Mouse (Mus musculus): ENCODE results near the gene Neurl1b. TPM values are rescaled to one million over a fixed set of nuclear protein-coding genes. Genes with fewer than 3 reads are reported as not detected.

Gene Neurl1b
- polyA plus RNA-seq, 1 experiment from 2014 or later: 1.5 TPM

DNA sequence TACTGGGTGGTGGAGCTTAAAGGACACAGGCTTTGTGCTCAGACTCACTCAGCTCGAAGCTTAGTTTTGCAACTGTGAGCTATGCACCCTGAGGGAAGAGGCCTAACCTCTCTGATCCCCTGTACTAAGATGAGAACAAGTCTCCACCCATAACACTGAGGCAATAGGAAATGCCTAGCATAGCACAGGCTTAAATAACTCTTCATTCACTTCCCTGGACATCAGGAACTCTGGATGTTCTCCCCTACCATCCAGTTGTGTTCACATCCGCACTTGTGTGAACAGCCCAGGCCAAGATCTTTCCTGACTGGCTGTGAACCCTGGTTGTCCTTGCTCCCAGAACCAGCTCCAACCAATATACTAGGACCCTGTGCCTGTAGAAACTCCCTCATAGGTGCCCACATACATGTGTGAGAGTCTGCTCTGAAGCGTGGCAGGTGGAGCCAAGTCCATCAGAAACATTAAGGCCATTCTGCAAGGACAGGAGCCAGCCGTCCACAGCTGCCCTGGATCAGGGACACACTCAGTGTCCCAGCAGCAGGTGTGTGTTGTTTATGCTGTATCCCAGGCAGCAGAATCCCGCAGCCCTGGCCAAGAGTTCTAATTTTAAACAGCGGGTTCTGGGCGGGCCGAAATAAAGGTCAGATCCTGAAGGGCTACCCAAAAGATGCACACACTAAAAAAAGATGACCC is 74.2 kb downstream of the Neurl1b start:
- Histone ChIP-seq H3K27ac (ENCODE audit: low read depth, low read length) (no peak overlapping the region), H3K9ac (ENCODE audit: low read depth, low read length) (no peak overlapping the region), H3K4me2 (replicated peaks; ENCODE audit: low read depth) (no peak overlapping the region), H3K4me1 (replicated peaks; ENCODE audit: control insufficient read depth, insufficient read depth, low read length) (no peaks in the 10 kb centered on the region), H3K27me3 (replicated peaks; ENCODE audit: control insufficient read depth, insufficient read depth, low read length) (no peaks in the 10 kb centered on the region), H3K9me3 (ENCODE audit: control insufficient read depth) (no peaks in the 10 kb centered on the region), H3K36me3 (ENCODE audit: control insufficient read depth, insufficient read depth) (no peaks in the 10 kb centered on the region), H3K4me3 (ENCODE audit: low read depth, low read length) (no peak overlapping the region)
- TF ChIP-seq CTCF (IDR thresholded peaks at IDR 0.05; ENCODE audit: low read depth): no peak
- WGBS: 65% methylated on average over 8 of the region's 8 CpGs
- no peak for ATAC-seq

DNA sequence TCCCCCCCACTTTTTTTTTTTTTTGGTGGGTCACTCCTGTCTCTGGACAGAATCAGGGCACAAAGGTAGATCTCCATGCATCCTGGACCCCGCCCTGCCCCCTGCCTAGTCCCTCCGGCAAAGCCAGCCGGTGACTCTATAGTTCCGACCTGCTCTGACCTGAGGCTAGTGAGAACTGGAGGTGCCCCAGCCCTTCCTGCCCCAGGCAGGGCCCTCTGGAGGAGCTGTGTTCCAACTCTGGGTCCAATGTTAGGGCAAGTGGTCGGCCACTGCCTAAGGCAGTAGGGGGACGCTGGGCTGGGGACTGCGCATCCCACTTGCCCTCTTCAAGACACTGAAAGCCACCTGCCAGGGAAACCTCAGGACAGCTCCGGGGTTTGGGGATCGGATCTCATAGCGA is 75.4 kb downstream of the Neurl1b start:
- no peak overlapping the region for H3K27ac ChIP-seq (ENCODE audit: low read depth, low read length)
- no peaks in the 10 kb centered on the region for H3K9me3 ChIP-seq (ENCODE audit: control insufficient read depth)
- no peak for TF ChIP-seq CTCF (IDR thresholded peaks at IDR 0.05; ENCODE audit: low read depth)
- ATAC-seq: no peak
- H3K4me2 ChIP-seq (replicated peaks; ENCODE audit: low read depth): no peak overlapping the region
- H3K4me3 ChIP-seq (ENCODE audit: low read depth, low read length): no peak overlapping the region
- H3K4me1 ChIP-seq (replicated peaks; ENCODE audit: control insufficient read depth, insufficient read depth, low read length): no peaks in the 10 kb centered on the region
- H3K9ac ChIP-seq (ENCODE audit: low read depth, low read length): no peak overlapping the region
- WGBS: 91% methylated on average over 10 of the region's 10 CpGs
- H3K27me3 ChIP-seq (replicated peaks; ENCODE audit: control insufficient read depth, insufficient read depth, low read length): no peaks in the 10 kb centered on the region
- no peaks in the 10 kb centered on the region for H3K36me3 ChIP-seq (ENCODE audit: control insufficient read depth, insufficient read depth)

DNA sequence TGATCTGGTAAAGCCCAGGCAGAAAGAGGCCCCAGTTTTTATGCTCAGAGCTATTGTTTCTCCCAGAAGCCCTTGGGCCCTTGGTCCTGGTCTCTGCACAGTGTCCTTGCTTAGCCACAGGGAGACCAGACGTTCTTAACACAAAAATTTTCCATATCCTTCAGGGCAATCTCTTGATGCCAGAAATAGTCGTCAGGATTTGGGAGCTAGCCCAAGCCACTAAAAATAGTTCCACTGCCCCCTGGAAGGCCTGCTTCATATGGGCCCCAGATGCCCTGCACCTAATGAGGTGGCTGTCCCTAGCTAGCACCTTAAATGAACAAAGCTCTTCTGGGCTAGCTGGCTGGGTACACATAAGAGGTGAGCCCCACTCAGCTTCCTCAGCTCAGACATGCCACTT is 76.3 kb downstream of the Neurl1b start:
- Histone ChIP-seq H3K4me3 (ENCODE audit: low read depth, low read length) (no peak overlapping the region), H3K9me3 (ENCODE audit: control insufficient read depth) (no peaks in the 10 kb centered on the region), H3K4me1 (replicated peaks; ENCODE audit: control insufficient read depth, insufficient read depth, low read length) (no peaks in the 10 kb centered on the region), H3K4me2 (replicated peaks; ENCODE audit: low read depth) (no peak overlapping the region), H3K27ac (ENCODE audit: low read depth, low read length) (no peak overlapping the region), H3K36me3 (ENCODE audit: control insufficient read depth, insufficient read depth) (no peaks in the 10 kb centered on the region), H3K27me3 (replicated peaks; ENCODE audit: control insufficient read depth, insufficient read depth, low read length) (no peaks in the 10 kb centered on the region), H3K9ac (ENCODE audit: low read depth, low read length) (no peak overlapping the region)
- 70% methylated on average over 2 of the region's 2 CpGs for WGBS
- TF ChIP-seq CTCF (IDR thresholded peaks at IDR 0.05; ENCODE audit: low read depth): no peak
- ATAC-seq: no peak

DNA sequence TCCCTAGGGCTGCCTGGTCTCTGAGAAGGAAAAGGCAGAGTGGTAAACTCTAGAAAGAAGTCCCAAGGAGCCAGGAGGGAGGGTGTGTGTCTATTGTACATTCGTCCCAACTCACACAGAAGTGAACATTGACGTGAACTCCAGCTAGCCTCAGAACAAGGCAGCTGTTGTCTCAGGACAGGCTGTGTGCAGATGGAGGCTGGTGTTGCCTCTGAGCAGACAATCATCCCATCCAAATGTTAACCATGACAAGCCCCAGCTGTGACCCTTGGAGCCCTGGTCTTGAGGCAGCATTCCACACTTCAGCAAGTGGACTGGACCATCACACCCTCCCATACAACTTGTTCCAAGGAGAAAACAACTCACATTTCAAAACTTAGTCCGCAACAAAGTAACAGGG is 77.6 kb downstream of the Neurl1b start:
- no peak for TF ChIP-seq CTCF (IDR thresholded peaks at IDR 0.05; ENCODE audit: low read depth)
- H3K4me3 ChIP-seq (ENCODE audit: low read depth, low read length): no peak overlapping the region
- H3K4me1 ChIP-seq (replicated peaks; ENCODE audit: control insufficient read depth, insufficient read depth, low read length): no peaks in the 10 kb centered on the region
- 84% methylated on average over 3 of the region's 3 CpGs for WGBS
- H3K9ac ChIP-seq (ENCODE audit: low read depth, low read length): no peak overlapping the region
- H3K36me3 ChIP-seq (ENCODE audit: control insufficient read depth, insufficient read depth): no peaks in the 10 kb centered on the region
- H3K4me2 ChIP-seq (replicated peaks; ENCODE audit: low read depth): no peak overlapping the region
- no peak for ATAC-seq
- H3K9me3 ChIP-seq (ENCODE audit: control insufficient read depth): no peaks in the 10 kb centered on the region
- no peak overlapping the region for H3K27ac ChIP-seq (ENCODE audit: low read depth, low read length)
- H3K27me3 ChIP-seq (replicated peaks; ENCODE audit: control insufficient read depth, insufficient read depth, low read length): no peaks in the 10 kb centered on the region

DNA sequence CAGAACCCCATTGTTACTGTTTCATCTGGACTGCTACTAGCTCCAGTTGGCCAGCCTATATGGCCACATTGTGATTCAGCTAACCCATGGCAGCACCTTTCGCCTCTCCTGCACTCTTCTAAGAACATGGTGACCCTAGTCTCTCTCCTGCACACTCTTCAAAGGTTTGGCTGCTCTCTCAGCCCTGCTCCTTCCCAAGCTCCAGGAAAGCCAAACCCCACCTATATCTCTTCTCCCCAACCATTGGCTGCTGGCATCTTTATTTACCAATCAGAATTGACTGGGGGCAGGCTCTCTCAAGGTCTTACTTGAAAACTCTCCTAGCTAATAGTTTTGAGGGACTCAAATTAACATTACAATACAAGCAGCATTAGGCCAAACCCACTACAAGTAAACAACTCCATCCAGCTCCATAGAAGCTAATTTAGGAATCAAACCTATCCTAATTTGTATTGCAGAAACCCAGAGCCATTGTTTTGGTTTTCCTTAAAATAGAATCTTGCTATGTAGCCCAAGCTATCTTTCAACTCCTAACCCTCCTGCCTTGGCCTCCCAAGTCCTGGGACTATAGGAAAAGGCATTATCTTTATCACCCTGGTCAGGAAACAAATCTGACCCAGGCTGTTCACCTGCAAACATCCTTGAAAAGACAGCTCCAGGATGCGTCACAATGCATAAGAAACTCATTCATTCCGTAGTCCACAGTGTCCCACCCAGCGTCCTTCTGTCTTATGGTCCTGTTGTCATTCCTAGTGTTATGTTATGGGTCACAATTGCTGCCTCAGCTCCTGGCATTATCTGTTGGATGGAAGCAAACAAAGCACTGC is 80.2 kb downstream of the Neurl1b start:
- WGBS: 82% methylated on average over 4 of the region's 4 CpGs
- Histone ChIP-seq H3K27ac (ENCODE audit: low read depth, low read length) (no peak overlapping the region), H3K4me2 (replicated peaks; ENCODE audit: low read depth) (no peak overlapping the region), H3K9ac (ENCODE audit: low read depth, low read length) (no peak overlapping the region), H3K4me3 (ENCODE audit: low read depth, low read length) (no peak overlapping the region), H3K9me3 (ENCODE audit: control insufficient read depth) (no peaks in the 10 kb centered on the region), H3K4me1 (replicated peaks; ENCODE audit: control insufficient read depth, insufficient read depth, low read length) (no peaks in the 10 kb centered on the region), H3K36me3 (ENCODE audit: control insufficient read depth, insufficient read depth) (no peaks in the 10 kb centered on the region), H3K27me3 (replicated peaks; ENCODE audit: control insufficient read depth, insufficient read depth, low read length) (no peaks in the 10 kb centered on the region)
- ATAC-seq: no peak
- TF ChIP-seq CTCF (IDR thresholded peaks at IDR 0.05; ENCODE audit: low read depth): no peak

Other genes with a start within 250 kb of the Neurl1b start
- gene Pdia2, start 215.7 kb upstream of the Neurl1b start, polyA plus RNA-seq (2015; fragmentation: Nextera tagmentation; extraction: Ambion mirVana): 9.9 and 16.3 TPM in 2 replicates
- 1.1 and 1.2 TPM in 2 replicates for gene Rgs11, start 211.9 kb upstream of the Neurl1b start, polyA plus RNA-seq (2015; fragmentation: Nextera tagmentation; extraction: Ambion mirVana)
- gene Arhgdig, start 207.0 kb upstream of the Neurl1b start, polyA plus RNA-seq (2015; fragmentation: Nextera tagmentation; extraction: Ambion mirVana): 10.5 and 11.7 TPM in 2 replicates
- gene Fam234a, start 170.6 kb upstream of the Neurl1b start, polyA plus RNA-seq (2015; fragmentation: Nextera tagmentation; extraction: Ambion mirVana): 113 and 116 TPM in 2 replicates
- gene Luc7l, start 161.9 kb upstream of the Neurl1b start, polyA plus RNA-seq (2015; fragmentation: Nextera tagmentation; extraction: Ambion mirVana): 28.1 and 32.7 TPM in 2 replicates
- gene Ergic1, start 146.7 kb downstream of the Neurl1b start, polyA plus RNA-seq (2015; fragmentation: Nextera tagmentation; extraction: Ambion mirVana): 48.6 TPM in 2 replicates
- gene Dusp1, start 147.3 kb downstream of the Neurl1b start, polyA plus RNA-seq (2015; fragmentation: Nextera tagmentation; extraction: Ambion mirVana): 18.9 and 19.4 TPM in 2 replicates
- 523 and 571 TPM in 2 replicates for gene Atp6v0e, start 248.4 kb downstream of the Neurl1b start, polyA plus RNA-seq (2015; fragmentation: Nextera tagmentation; extraction: Ambion mirVana)

Measured in intestine, postnatal 0 days (tissue).